Mouse (Mus musculus) stomach, postnatal 0 days (tissue): ENCODE measurements around the gene Tdo2. TPM values are rescaled to one million over a fixed set of nuclear protein-coding genes. Genes with fewer than 3 reads are reported as not detected.
A peak's percentile ranks its signal among the peaks of the same experiment; 100 is the strongest.

Experiments used
- ATAC-seq: fragments of 200-750 bp; cut with Nextera tagmentation; 2 replicates; pipeline ENCODE4 v1.8.0; 2017; ENCODE audit not compliant: low FRiP score, low TSS enrichment
- DNase-seq: peaks from one replicate; pipeline ENCODE4 v3.0.0-alpha.2; 2016; ENCODE audit warnings: low spot score
- H3K27ac ChIP-seq: fragments of 300-500 bp; sonication (generic); replicated peaks from 2 replicates; pipeline ENCODE4 v1.5.1; 2014; ENCODE audit warnings: mild to moderate bottlenecking, control low read depth
- H3K27me3 ChIP-seq: fragments of 300-500 bp; sonication (generic); 2 replicates; pipeline ENCODE4 v1.6.1; 2014; ENCODE audit warnings: low read length; ENCODE audit not compliant: control insufficient read depth, insufficient read depth
- H3K36me3 ChIP-seq: fragments of 300-500 bp; sonication (generic); 2 replicates; pipeline ENCODE4 v1.6.1; 2014; ENCODE audit warnings: low read length, mixed read lengths; ENCODE audit not compliant: control insufficient read depth, insufficient read depth
- H3K4me1 ChIP-seq: fragments of 300-500 bp; sonication (generic); replicated peaks from 2 replicates; pipeline ENCODE4 v1.6.1; 2014; ENCODE audit warnings: antibody characterized with exemption; ENCODE audit not compliant: control insufficient read depth, insufficient read depth
- H3K4me2 ChIP-seq: fragments of 300-500 bp; sonication (generic); replicated peaks from 2 replicates; pipeline ENCODE4 v1.6.1; 2014; ENCODE audit warnings: low read depth, mild to moderate bottlenecking, control low read depth, moderate library complexity
- H3K4me3 ChIP-seq: fragments of 300-500 bp; sonication (generic); 2 replicates; pipeline ENCODE4 v1.5.1; 2014; ENCODE audit warnings: low read depth, low read length, control low read depth
- H3K9ac ChIP-seq: fragments of 300-500 bp; sonication (generic); 2 replicates; pipeline ENCODE4 v1.6.1; 2014; ENCODE audit warnings: mild to moderate bottlenecking, low read length, control low read depth, mixed read lengths
- H3K9me3 ChIP-seq: fragments of 300-500 bp; sonication (generic); 2 replicates; pipeline ENCODE4 v1.6.1; 2016; ENCODE audit warnings: low read length; ENCODE audit not compliant: control insufficient read depth
- CTCF ChIP-seq: IDR thresholded peaks from 2 replicates; pipeline ENCODE4 v1.5.1; 2016; ENCODE audit warnings: antibody characterized with exemption, low read depth, mild to moderate bottlenecking, moderate library complexity
- EP300 ChIP-seq: optimal IDR thresholded peaks from 2 replicates; pipeline ENCODE3; 2016; ENCODE audit warnings: antibody characterized with exemption
- WGBS: fragments of 180-500 bp; shearing (Covaris S2); extraction: QIAGEN DNeasy Blood & Tissue Kit; methylation state at CpG from one replicate; pipeline ENCODE4 v1.1.7; 2014; 5-methylcytosine and 5-hydroxymethylcytosine counted together
- polyA plus RNA-seq: library from polyadenylated mRNA; unstranded; fragments of >200 nt; fragmentation: Nextera tagmentation; extraction: Ambion mirVana; gene quantifications from 2 replicates; pipeline ENCODE4 v1.2.1, GENCODE M21; 2015

Gene Tdo2
- 2.8 and 3.6 TPM in 2 replicates for polyA plus RNA-seq

GRCm38 (mm10) chr3:81976102-81976501 lies at the start of gene Tdo2:
Tdo2 (minus strand) TSS chr3:81976202.
- no peaks in the 10 kb centered on the region for H3K27me3 ChIP-seq
- H3K9ac ChIP-seq, result no peak within 1 kb of the TSS
- H3K4me1 ChIP-seq, result no peaks in the 10 kb centered on the region
- TF ChIP-seq EP300, result no peak
- no peak for TF ChIP-seq CTCF
- no peak within 1 kb of the TSS for H3K27ac ChIP-seq
- no peaks in the 10 kb centered on the region for H3K36me3 ChIP-seq
- no peak within 1 kb of the TSS for H3K4me2 ChIP-seq
- H3K4me3 ChIP-seq, result no peak within 1 kb of the TSS
- DNase-seq, result no peak
- no peaks in the 10 kb centered on the region for H3K9me3 ChIP-seq
- ATAC-seq, result no peak

- Histone ChIP-seq H3K4me3 (no peak overlapping the region), H3K9ac (no peak overlapping the region), H3K27ac (no peak overlapping the region), H3K4me1 (no peaks in the 10 kb centered on the region), H3K4me2 (no peak overlapping the region), H3K36me3 (no peaks in the 10 kb centered on the region), H3K9me3 (no peaks in the 10 kb centered on the region), H3K27me3 (no peaks in the 10 kb centered on the region)
- 85% methylated on average over 3 of the region's 3 CpGs for WGBS
- no peak for DNase-seq
- TF ChIP-seq EP300 (no peak), CTCF (no peak)
- ATAC-seq, result no peak
Observed at GRCm38 (mm10) chr3:82023065-82023464, 47.1 kb upstream of the Tdo2 start.

GRCm38 (mm10) chr3:82022421-82022920 lies 46.5 kb upstream of the Tdo2 start:
- TF ChIP-seq CTCF (no peak), EP300 (no peak)
- WGBS, result 85% methylated on average over 8 of the region's 8 CpGs
- H3K27me3 ChIP-seq, result no peaks in the 10 kb centered on the region
- no peaks in the 10 kb centered on the region for H3K4me1 ChIP-seq
- no peaks in the 10 kb centered on the region for H3K9me3 ChIP-seq
- H3K4me2 ChIP-seq, result no peak overlapping the region
- H3K9ac ChIP-seq, result no peak overlapping the region
- no peak overlapping the region for H3K27ac ChIP-seq
- no peak overlapping the region for H3K4me3 ChIP-seq
- no peak for ATAC-seq
- H3K36me3 ChIP-seq, result no peaks in the 10 kb centered on the region
- DNase-seq, result no peak

GRCm38 (mm10) chr3:82014148-82014703 lies 38.2 kb upstream of the Tdo2 start:
- H3K4me3 ChIP-seq, result no peak overlapping the region
- H3K9me3 ChIP-seq, result no peaks in the 10 kb centered on the region
- WGBS, result 58% methylated on average over 7 of the region's 7 CpGs
- DNase-seq (no peak), ATAC-seq (no peak)
- no peaks in the 10 kb centered on the region for H3K27me3 ChIP-seq
- H3K9ac ChIP-seq, result no peak overlapping the region
- H3K4me2 ChIP-seq, result no peak overlapping the region
- H3K4me1 ChIP-seq, result no peaks in the 10 kb centered on the region
- H3K36me3 ChIP-seq, result no peaks in the 10 kb centered on the region
- no peak overlapping the region for H3K27ac ChIP-seq
- TF ChIP-seq CTCF, result no peak
- TF ChIP-seq EP300, result no peak

GRCm38 (mm10) chr3:82007002-82007401 lies 31.0 kb upstream of the Tdo2 start:
- no peak for DNase-seq
- H3K4me2 ChIP-seq, result no peak overlapping the region
- TF ChIP-seq EP300 (peak; percentile 66), CTCF (no peak)
- no peaks in the 10 kb centered on the region for H3K4me1 ChIP-seq
- no peaks in the 10 kb centered on the region for H3K9me3 ChIP-seq
- H3K27ac ChIP-seq, result no peak overlapping the region
- H3K4me3 ChIP-seq, result no peak overlapping the region
- H3K9ac ChIP-seq, result no peak overlapping the region
- H3K36me3 ChIP-seq, result no peaks in the 10 kb centered on the region
- 0 out of 2 replicates have a peak, but pooled peaks have one; percentile 24 for ATAC-seq
- WGBS, result 60% methylated on average over 1 of the region's 1 CpGs
- H3K27me3 ChIP-seq, result no peaks in the 10 kb centered on the region

- no peak overlapping the region for H3K9ac ChIP-seq
- no peak for TF ChIP-seq EP300
- TF ChIP-seq CTCF, result peak; percentile 87
- H3K4me3 ChIP-seq, result no peak overlapping the region
- H3K4me1 ChIP-seq, result no peaks in the 10 kb centered on the region
- no peaks in the 10 kb centered on the region for H3K27me3 ChIP-seq
- ATAC-seq (no peak), DNase-seq (no peak)
- H3K9me3 ChIP-seq, result no peaks in the 10 kb centered on the region
- H3K36me3 ChIP-seq, result no peaks in the 10 kb centered on the region
- H3K27ac ChIP-seq, result no peak overlapping the region
- 2% methylated on average over 1 of the region's 1 CpGs for WGBS
- no peak overlapping the region for H3K4me2 ChIP-seq
Observed at GRCm38 (mm10) chr3:81995988-81996387, 20.0 kb upstream of the Tdo2 start.
